Mouse (Mus musculus): ENCODE results near the gene Trpc4. TPM values are rescaled to one million over a fixed set of nuclear protein-coding genes. Genes with fewer than 3 reads are reported as not detected.

Trpc4 gene
- polyA plus RNA-seq, 1 experiment, result 11.3 TPM

- H3K27ac ChIP-seq (ENCODE audit: insufficient read depth, low read length), result no peak overlapping the region
- no peaks in the 10 kb centered on the region; the same call in 1 of the 2 replicates for H3K4me1 ChIP-seq (ENCODE audit: control insufficient read depth, insufficient read depth, low read length)
- H3K4me3 ChIP-seq (ENCODE audit: insufficient read depth, low read length), result no peak overlapping the region
- no peak for TF ChIP-seq CTCF (IDR thresholded peaks at IDR 0.05; ENCODE audit: extremely low read depth, insufficient read depth, low read length)
- no peak for TF ChIP-seq POLR2A (IDR thresholded peaks at IDR 0.05; ENCODE audit: extremely low read depth, insufficient read depth, low read length)
Observed at GRCm38 (mm10) chr3:54246416-54246815, 90.6 kb downstream of the Trpc4 start.

- Histone ChIP-seq H3K4me3 (ENCODE audit: insufficient read depth, low read length) (no peak overlapping the region), H3K4me1 (ENCODE audit: control insufficient read depth, insufficient read depth, low read length) (no peaks in the 10 kb centered on the region; the same call in 1 of the 2 replicates), H3K27ac (ENCODE audit: insufficient read depth, low read length) (no peak overlapping the region)
- TF ChIP-seq POLR2A (IDR thresholded peaks at IDR 0.05; ENCODE audit: extremely low read depth, insufficient read depth, low read length) (no peak), CTCF (IDR thresholded peaks at IDR 0.05; ENCODE audit: extremely low read depth, insufficient read depth, low read length) (no peak)
Observed at GRCm38 (mm10) chr3:54249311-54249710, 93.5 kb downstream of the Trpc4 start.

GRCm38 (mm10) chr3:54266943-54267342 is 111.1 kb downstream of the Trpc4 start:
- H3K4me3 ChIP-seq (ENCODE audit: insufficient read depth, low read length), result no peak overlapping the region
- H3K27ac ChIP-seq (ENCODE audit: insufficient read depth, low read length), result no peak overlapping the region
- no peaks in the 10 kb centered on the region; the same call in 1 of the 2 replicates for H3K4me1 ChIP-seq (ENCODE audit: control insufficient read depth, insufficient read depth, low read length)
- no peak for TF ChIP-seq CTCF (IDR thresholded peaks at IDR 0.05; ENCODE audit: extremely low read depth, insufficient read depth, low read length)
- no peak for TF ChIP-seq POLR2A (IDR thresholded peaks at IDR 0.05; ENCODE audit: extremely low read depth, insufficient read depth, low read length)

- no peak for TF ChIP-seq POLR2A (IDR thresholded peaks at IDR 0.05; ENCODE audit: extremely low read depth, insufficient read depth, low read length)
- Histone ChIP-seq H3K4me1 (ENCODE audit: control insufficient read depth, insufficient read depth, low read length) (no peaks in the 10 kb centered on the region; the same call in 1 of the 2 replicates), H3K4me3 (ENCODE audit: insufficient read depth, low read length) (no peak overlapping the region), H3K27ac (ENCODE audit: insufficient read depth, low read length) (no peak overlapping the region)
Observed at GRCm38 (mm10) chr3:54269180-54269579, 113.3 kb downstream of the Trpc4 start.

- TF ChIP-seq POLR2A (IDR thresholded peaks at IDR 0.05; ENCODE audit: extremely low read depth, insufficient read depth, low read length) (no peak), CTCF (IDR thresholded peaks at IDR 0.05; ENCODE audit: extremely low read depth, insufficient read depth, low read length) (no peak)
- Histone ChIP-seq H3K27ac (ENCODE audit: insufficient read depth, low read length) (no peak overlapping the region), H3K4me1 (ENCODE audit: control insufficient read depth, insufficient read depth, low read length) (peaks cover 2% of the 10 kb centered on the region; the same call in 1 of the 2 replicates), H3K4me3 (ENCODE audit: insufficient read depth, low read length) (no peak overlapping the region)
Observed at GRCm38 (mm10) chr3:54274651-54275050, 118.8 kb downstream of the Trpc4 start.

- Histone ChIP-seq H3K4me1 (ENCODE audit: control insufficient read depth, insufficient read depth, low read length) (peaks cover 1% of the 10 kb centered on the region; the same call in 1 of the 2 replicates), H3K27ac (ENCODE audit: insufficient read depth, low read length) (no peak overlapping the region), H3K4me3 (ENCODE audit: insufficient read depth, low read length) (no peak overlapping the region)
- no peak for TF ChIP-seq POLR2A (IDR thresholded peaks at IDR 0.05; ENCODE audit: extremely low read depth, insufficient read depth, low read length)
- no peak for TF ChIP-seq CTCF (IDR thresholded peaks at IDR 0.05; ENCODE audit: extremely low read depth, insufficient read depth, low read length)
Observed at GRCm38 (mm10) chr3:54289731-54290130, 133.9 kb downstream of the Trpc4 start.

GRCm38 (mm10) chr3:54310604-54311003 is 154.8 kb downstream of the Trpc4 start:
- H3K27ac ChIP-seq (ENCODE audit: insufficient read depth, low read length), result no peak overlapping the region

GRCm38 (mm10) chr3:54314055-54314454 is 158.2 kb downstream of the Trpc4 start:
- Histone ChIP-seq H3K4me3 (ENCODE audit: insufficient read depth, low read length) (no peak overlapping the region), H3K4me1 (ENCODE audit: control insufficient read depth, insufficient read depth, low read length) (no peaks in the 10 kb centered on the region), H3K27ac (ENCODE audit: insufficient read depth, low read length) (no peak overlapping the region)
- TF ChIP-seq POLR2A (IDR thresholded peaks at IDR 0.05; ENCODE audit: extremely low read depth, insufficient read depth, low read length) (no peak), CTCF (IDR thresholded peaks at IDR 0.05; ENCODE audit: extremely low read depth, insufficient read depth, low read length) (peak; percentile 38; the same call in 1 of the 2 replicates)

More at GRCm38 (mm10) chr3:54310604-54311003, 154.8 kb downstream of the Trpc4 start:
- H3K4me1 ChIP-seq (ENCODE audit: control insufficient read depth, insufficient read depth, low read length), result no peaks in the 10 kb centered on the region
- no peak overlapping the region for H3K4me3 ChIP-seq (ENCODE audit: insufficient read depth, low read length)
- TF ChIP-seq POLR2A (IDR thresholded peaks at IDR 0.05; ENCODE audit: extremely low read depth, insufficient read depth, low read length) (no peak), CTCF (IDR thresholded peaks at IDR 0.05; ENCODE audit: extremely low read depth, insufficient read depth, low read length) (no peak)

- Histone ChIP-seq H3K27ac (ENCODE audit: insufficient read depth, low read length) (no peak overlapping the region), H3K4me1 (ENCODE audit: control insufficient read depth, insufficient read depth, low read length) (peaks cover 5% of the 10 kb centered on the region; the same call in 1 of the 2 replicates), H3K4me3 (ENCODE audit: insufficient read depth, low read length) (no peak overlapping the region)
- peak; percentile 81 for TF ChIP-seq CTCF (IDR thresholded peaks at IDR 0.05; ENCODE audit: extremely low read depth, insufficient read depth, low read length)
- TF ChIP-seq POLR2A (IDR thresholded peaks at IDR 0.05; ENCODE audit: extremely low read depth, insufficient read depth, low read length), result no peak
Observed at GRCm38 (mm10) chr3:54352891-54353652, 197.2 kb downstream of the Trpc4 start.

GRCm38 (mm10) chr3:54357561-54357960 is 201.7 kb downstream of the Trpc4 start:
- TF ChIP-seq CTCF (IDR thresholded peaks at IDR 0.05; ENCODE audit: extremely low read depth, insufficient read depth, low read length) (0 out of 2 replicates have a peak, but pooled peaks have one; percentile 5), POLR2A (IDR thresholded peaks at IDR 0.05; ENCODE audit: extremely low read depth, insufficient read depth, low read length) (no peak)
- H3K27ac ChIP-seq (ENCODE audit: insufficient read depth, low read length), result no peak overlapping the region
- H3K4me1 ChIP-seq (ENCODE audit: control insufficient read depth, insufficient read depth, low read length), result peaks cover 2% of the 10 kb centered on the region; the same call in 1 of the 2 replicates

More at GRCm38 (mm10) chr3:54357561-54357960, 201.7 kb downstream of the Trpc4 start:
- no peak overlapping the region for H3K4me3 ChIP-seq (ENCODE audit: insufficient read depth, low read length)
